Mouse (Mus musculus): ENCODE results near the gene Il24. TPM values are rescaled to one million over a fixed set of nuclear protein-coding genes. Genes with fewer than 3 reads are reported as not detected.

Gene Il24
- not detected in 2 replicates for polyA plus RNA-seq (2014; fragmentation: Nextera tagmentation; extraction: Ambion mirVana)

DNA sequence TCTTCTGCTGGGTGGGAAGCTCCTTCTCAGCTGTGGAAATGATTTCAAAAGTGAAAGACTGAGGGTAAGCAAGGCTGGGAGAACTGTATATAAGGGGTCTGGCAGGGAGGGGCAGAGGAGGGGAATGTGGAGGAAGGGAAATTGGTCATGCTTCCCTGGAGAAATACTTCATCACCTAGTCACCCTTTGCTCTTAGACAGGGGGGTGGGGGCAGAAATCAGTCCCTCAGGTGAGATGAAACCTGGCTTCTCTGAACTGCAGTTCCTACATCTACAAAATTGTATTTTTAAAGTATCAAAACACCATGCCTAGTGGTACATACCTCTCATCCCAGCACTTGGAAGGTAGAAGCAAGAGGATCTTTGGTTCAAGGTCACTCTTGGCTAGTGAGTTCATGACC is at the start of gene Il24:
Il24 (minus strand) TSS at position 101 of the 400 bp plus-strand sequence.
- H3K4me2 ChIP-seq (ENCODE audit: low read length): no peak within 1 kb of the TSS
- H3K27me3 ChIP-seq (ENCODE audit: control insufficient read depth, insufficient read depth, low read length): peaks cover 9% of the 10 kb centered on the region; the same call in 1 of the 2 replicates
- ATAC-seq (ENCODE audit: insufficient number of reproducible peaks, insufficient read depth, low FRiP score, low read depth): no peak
- H3K27ac ChIP-seq (replicated peaks in 1 of 2; ENCODE audit: control insufficient read depth in 1 of 2, insufficient read depth in 1 of 2, low read depth in 2 of 2, low read length in 2 of 2): no peak within 1 kb of the TSS
- no peaks in the 10 kb centered on the region for H3K4me1 ChIP-seq (ENCODE audit: control insufficient read depth in 2 of 2, insufficient read depth in 2 of 2, low read length in 2 of 2)
- H3K9ac ChIP-seq (ENCODE audit: low read length): no peak within 1 kb of the TSS
- no peaks in the 10 kb centered on the region for H3K9me3 ChIP-seq (ENCODE audit: control insufficient read depth, low read length)
- no peaks in the 10 kb centered on the region for H3K36me3 ChIP-seq (ENCODE audit: control insufficient read depth, insufficient read depth, low read length)
- H3K4me3 ChIP-seq (ENCODE audit: control insufficient read depth in 1 of 2, insufficient read depth in 1 of 2, low read depth in 1 of 2, low read length in 2 of 2): no peak within 1 kb of the TSS

GRCm38 (mm10) chr1:130936351-130936750 is 49.1 kb upstream of the Il24 start:
- no peak overlapping the region for H3K27ac ChIP-seq (replicated peaks in 1 of 2; ENCODE audit: control insufficient read depth in 1 of 2, insufficient read depth in 1 of 2, low read depth in 2 of 2, low read length in 2 of 2)
- H3K4me2 ChIP-seq (ENCODE audit: low read length): no peak overlapping the region
- no peak overlapping the region for H3K4me3 ChIP-seq (ENCODE audit: control insufficient read depth in 1 of 2, insufficient read depth in 1 of 2, low read depth in 1 of 2, low read length in 2 of 2)
- 62% methylated on average over 6 of the region's 6 CpGs for WGBS
- no peaks in the 10 kb centered on the region for H3K36me3 ChIP-seq (ENCODE audit: control insufficient read depth, insufficient read depth, low read length)
- no peak overlapping the region for H3K9ac ChIP-seq (ENCODE audit: low read length)
- H3K9me3 ChIP-seq (ENCODE audit: control insufficient read depth, low read length): no peaks in the 10 kb centered on the region
- H3K4me1 ChIP-seq (ENCODE audit: control insufficient read depth in 2 of 2, insufficient read depth in 2 of 2, low read length in 2 of 2): no peaks in the 10 kb centered on the region
- ATAC-seq (ENCODE audit: insufficient number of reproducible peaks, insufficient read depth, low FRiP score, low read depth): no peak
- no peaks in the 10 kb centered on the region for H3K27me3 ChIP-seq (ENCODE audit: control insufficient read depth, insufficient read depth, low read length)

DNA sequence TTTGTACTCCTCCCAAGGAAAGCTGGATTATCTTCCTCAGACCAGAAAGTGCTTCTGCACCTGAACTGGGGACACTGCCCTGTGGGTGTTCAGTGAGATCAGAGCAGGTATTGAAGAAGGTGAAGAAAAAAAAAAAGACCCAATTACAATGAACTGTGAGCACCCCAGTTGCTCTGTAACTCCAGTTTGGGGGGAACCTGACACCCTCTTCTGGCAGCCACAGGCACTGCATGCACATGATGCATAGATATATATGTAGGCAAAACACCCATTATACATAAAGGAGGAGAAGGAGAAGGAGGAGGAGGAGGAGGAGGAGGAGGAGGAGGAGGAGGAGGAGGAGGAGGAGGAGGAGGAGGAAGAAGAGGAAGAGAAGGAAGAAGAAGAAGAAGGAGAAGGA is 39.2 kb upstream of the Il24 start:
- H3K27ac ChIP-seq (replicated peaks in 1 of 2; ENCODE audit: control insufficient read depth in 1 of 2, insufficient read depth in 1 of 2, low read depth in 2 of 2, low read length in 2 of 2): no peak overlapping the region
- H3K9ac ChIP-seq (ENCODE audit: low read length): no peak overlapping the region
- no peaks in the 10 kb centered on the region for H3K27me3 ChIP-seq (ENCODE audit: control insufficient read depth, insufficient read depth, low read length)
- no peaks in the 10 kb centered on the region for H3K36me3 ChIP-seq (ENCODE audit: control insufficient read depth, insufficient read depth, low read length)
- no peak for ATAC-seq (ENCODE audit: insufficient number of reproducible peaks, insufficient read depth, low FRiP score, low read depth)
- H3K4me3 ChIP-seq (ENCODE audit: control insufficient read depth in 1 of 2, insufficient read depth in 1 of 2, low read depth in 1 of 2, low read length in 2 of 2): no peak overlapping the region
- no peak overlapping the region for H3K4me2 ChIP-seq (ENCODE audit: low read length)
- H3K9me3 ChIP-seq (ENCODE audit: control insufficient read depth, low read length): no peaks in the 10 kb centered on the region
- no peaks in the 10 kb centered on the region for H3K4me1 ChIP-seq (ENCODE audit: control insufficient read depth in 2 of 2, insufficient read depth in 2 of 2, low read length in 2 of 2)

DNA sequence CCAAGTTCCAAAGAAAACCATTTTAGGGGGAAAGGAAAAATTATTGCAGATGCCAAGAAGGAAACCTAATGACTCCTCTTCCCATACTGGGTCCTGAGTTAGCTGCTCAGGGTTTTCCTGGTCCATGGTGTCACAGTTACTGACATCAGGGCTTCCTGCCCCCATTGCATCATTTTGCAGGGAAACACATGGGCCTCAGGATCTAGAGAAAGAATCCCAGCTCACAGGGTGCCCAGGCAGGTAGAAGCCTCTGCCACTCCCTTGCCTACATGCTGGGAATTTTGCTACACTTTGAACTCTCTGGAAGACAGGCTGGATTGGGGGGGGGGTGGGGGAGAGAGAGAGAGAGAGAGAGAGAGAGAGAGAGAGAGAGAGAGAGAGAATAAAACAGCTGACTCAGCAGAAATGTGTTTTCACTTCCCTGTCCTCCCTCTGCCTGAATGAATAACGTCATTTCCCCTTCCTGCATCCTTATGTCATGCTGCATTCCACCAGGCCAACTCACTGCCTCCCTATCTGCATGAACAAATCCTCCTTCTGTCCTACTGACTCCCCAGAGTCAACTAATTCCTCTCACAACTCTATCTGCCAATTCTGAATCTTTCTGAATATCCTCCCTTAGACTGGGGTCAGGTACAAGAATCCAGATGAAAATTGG is 31.2 kb upstream of the Il24 start:
- WGBS: 20% methylated on average over 1 of the region's 1 CpGs
- Histone ChIP-seq H3K9ac (ENCODE audit: low read length) (no peak overlapping the region), H3K4me3 (ENCODE audit: control insufficient read depth in 1 of 2, insufficient read depth in 1 of 2, low read depth in 1 of 2, low read length in 2 of 2) (no peak overlapping the region), H3K27me3 (ENCODE audit: control insufficient read depth, insufficient read depth, low read length) (no peaks in the 10 kb centered on the region), H3K9me3 (ENCODE audit: control insufficient read depth, low read length) (no peaks in the 10 kb centered on the region), H3K4me2 (ENCODE audit: low read length) (no peak overlapping the region), H3K4me1 (ENCODE audit: control insufficient read depth in 2 of 2, insufficient read depth in 2 of 2, low read length in 2 of 2) (no peaks in the 10 kb centered on the region), H3K27ac (replicated peaks in 1 of 2; ENCODE audit: control insufficient read depth in 1 of 2, insufficient read depth in 1 of 2, low read depth in 2 of 2, low read length in 2 of 2) (no peak overlapping the region), H3K36me3 (ENCODE audit: control insufficient read depth, insufficient read depth, low read length) (no peaks in the 10 kb centered on the region)
- ATAC-seq (ENCODE audit: insufficient number of reproducible peaks, insufficient read depth, low FRiP score, low read depth): no peak

GRCm38 (mm10) chr1:130911401-130912010 is 24.3 kb upstream of the Il24 start, which contains the start of gene Il20:
TSS of gene Il20 (minus strand) at chr1:130911451.
- H3K27ac ChIP-seq (replicated peaks in 1 of 2; ENCODE audit: control insufficient read depth in 1 of 2, insufficient read depth in 1 of 2, low read depth in 2 of 2, low read length in 2 of 2): no peak within 1 kb of the TSS
- H3K4me2 ChIP-seq (ENCODE audit: low read length): no peak within 1 kb of the TSS
- no peaks in the 10 kb centered on the region for H3K9me3 ChIP-seq (ENCODE audit: control insufficient read depth, low read length)
- H3K4me3 ChIP-seq (ENCODE audit: control insufficient read depth in 1 of 2, insufficient read depth in 1 of 2, low read depth in 1 of 2, low read length in 2 of 2): no peak within 1 kb of the TSS
- H3K9ac ChIP-seq (ENCODE audit: low read length): no peak within 1 kb of the TSS
- H3K36me3 ChIP-seq (ENCODE audit: control insufficient read depth, insufficient read depth, low read length): no peaks in the 10 kb centered on the region
- no peaks in the 10 kb centered on the region for H3K4me1 ChIP-seq (ENCODE audit: control insufficient read depth in 2 of 2, insufficient read depth in 2 of 2, low read length in 2 of 2)
- H3K27me3 ChIP-seq (ENCODE audit: control insufficient read depth, insufficient read depth, low read length): no peaks in the 10 kb centered on the region
- WGBS: 84% methylated on average over 12 of the region's 12 CpGs
- no peak for ATAC-seq (ENCODE audit: insufficient number of reproducible peaks, insufficient read depth, low FRiP score, low read depth)

DNA sequence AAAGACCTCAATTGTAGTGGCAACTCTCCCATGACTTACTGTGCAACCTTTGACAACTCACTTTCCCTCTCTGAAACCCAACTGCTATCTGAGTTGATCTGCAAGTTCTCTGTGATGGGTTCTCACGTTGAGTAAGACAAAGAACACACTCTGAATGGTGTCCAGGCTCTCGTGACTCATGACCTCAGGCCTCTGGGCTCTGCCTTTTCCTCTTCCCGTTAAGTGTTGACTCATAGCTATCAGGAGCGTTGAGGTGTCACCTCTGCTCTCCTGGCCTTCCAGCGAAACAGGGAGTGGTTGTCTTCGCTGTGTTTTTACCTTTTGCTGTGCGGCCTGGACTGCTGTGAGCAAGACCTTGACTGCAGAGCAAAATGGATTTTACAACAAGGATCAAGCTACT is 15.3 kb upstream of the Il24 start:
- Histone ChIP-seq H3K4me3 (ENCODE audit: control insufficient read depth in 1 of 2, insufficient read depth in 1 of 2, low read depth in 1 of 2, low read length in 2 of 2) (no peak overlapping the region), H3K4me1 (ENCODE audit: control insufficient read depth in 2 of 2, insufficient read depth in 2 of 2, low read length in 2 of 2) (no peaks in the 10 kb centered on the region), H3K27ac (replicated peaks in 1 of 2; ENCODE audit: control insufficient read depth in 1 of 2, insufficient read depth in 1 of 2, low read depth in 2 of 2, low read length in 2 of 2) (no peak overlapping the region), H3K9me3 (ENCODE audit: control insufficient read depth, low read length) (no peaks in the 10 kb centered on the region), H3K9ac (ENCODE audit: low read length) (no peak overlapping the region), H3K36me3 (ENCODE audit: control insufficient read depth, insufficient read depth, low read length) (no peaks in the 10 kb centered on the region), H3K4me2 (ENCODE audit: low read length) (no peak overlapping the region), H3K27me3 (ENCODE audit: control insufficient read depth, insufficient read depth, low read length) (no peaks in the 10 kb centered on the region)
- 51% methylated on average over 7 of the region's 7 CpGs for WGBS
- no peak for ATAC-seq (ENCODE audit: insufficient number of reproducible peaks, insufficient read depth, low FRiP score, low read depth)

GRCm38 (mm10) chr1:130894468-130894867 is 7.2 kb upstream of the Il24 start:
- H3K4me1 ChIP-seq (ENCODE audit: control insufficient read depth in 2 of 2, insufficient read depth in 2 of 2, low read length in 2 of 2): no peaks in the 10 kb centered on the region
- H3K27me3 ChIP-seq (ENCODE audit: control insufficient read depth, insufficient read depth, low read length): no peaks in the 10 kb centered on the region
- ATAC-seq (ENCODE audit: insufficient number of reproducible peaks, insufficient read depth, low FRiP score, low read depth): no peak
- H3K4me2 ChIP-seq (ENCODE audit: low read length): no peak overlapping the region
- 32% methylated on average over 6 of the region's 6 CpGs for WGBS
- H3K27ac ChIP-seq (replicated peaks in 1 of 2; ENCODE audit: control insufficient read depth in 1 of 2, insufficient read depth in 1 of 2, low read depth in 2 of 2, low read length in 2 of 2): no peak overlapping the region
- H3K9ac ChIP-seq (ENCODE audit: low read length): no peak overlapping the region
- no peak overlapping the region for H3K4me3 ChIP-seq (ENCODE audit: control insufficient read depth in 1 of 2, insufficient read depth in 1 of 2, low read depth in 1 of 2, low read length in 2 of 2)
- no peaks in the 10 kb centered on the region for H3K36me3 ChIP-seq (ENCODE audit: control insufficient read depth, insufficient read depth, low read length)
- H3K9me3 ChIP-seq (ENCODE audit: control insufficient read depth, low read length): no peaks in the 10 kb centered on the region

Measured in heart, embryonic 14.5 days (tissue).